Mouse (Mus musculus) E14TG2a.4 (cell line): ENCODE results near the gene Pdzrn4.

Experiments
- CTCF ChIP-seq: conservative IDR thresholded peaks from 2 replicates; pipeline ENCODE4 v1.5.1; 2014; ENCODE audit warnings: low read length
- NANOG ChIP-seq: IDR thresholded peaks from 2 replicates; pipeline ENCODE4 v1.6.1; 2014; ENCODE audit warnings: borderline replicate concordance, low read length, mixed read lengths
- POU5F1 ChIP-seq: IDR thresholded peaks from 2 replicates; pipeline ENCODE4 v1.6.1; 2014; ENCODE audit warnings: low read length, borderline replicate concordance

DNA sequence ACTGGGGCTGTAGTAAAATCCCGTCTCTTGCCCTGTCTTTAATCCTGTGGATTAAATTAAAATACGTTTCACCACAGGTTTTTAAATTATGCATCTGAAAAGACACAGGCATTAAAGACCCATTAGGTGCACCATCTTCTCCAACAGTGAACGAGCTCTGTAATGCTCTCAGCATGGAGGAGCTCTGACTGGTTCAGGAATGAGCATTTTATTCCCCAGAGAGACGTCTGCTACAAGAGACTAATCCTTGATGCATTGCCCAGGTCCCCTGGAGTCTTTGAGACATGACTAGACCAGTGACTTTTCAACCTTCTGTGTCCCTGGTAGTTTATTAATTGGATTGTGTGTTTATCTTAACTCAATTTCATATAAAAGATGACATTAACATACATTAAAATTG, 38.6 kb downstream of the Pdzrn4 start:
- TF ChIP-seq CTCF (no peak), POU5F1 (no peak), NANOG (no peak)
